Mouse (Mus musculus) cerebellum, postnatal 14 days (tissue): ENCODE results near the gene Smagp.

ENCODE experiments used
- DNase-seq, 2 experiments: peaks; one replicate each; pipeline ENCODE4 v3.0.0; 2021; ENCODE audit warnings: mixed read lengths in 2 of 2

Gene Smagp

DNA sequence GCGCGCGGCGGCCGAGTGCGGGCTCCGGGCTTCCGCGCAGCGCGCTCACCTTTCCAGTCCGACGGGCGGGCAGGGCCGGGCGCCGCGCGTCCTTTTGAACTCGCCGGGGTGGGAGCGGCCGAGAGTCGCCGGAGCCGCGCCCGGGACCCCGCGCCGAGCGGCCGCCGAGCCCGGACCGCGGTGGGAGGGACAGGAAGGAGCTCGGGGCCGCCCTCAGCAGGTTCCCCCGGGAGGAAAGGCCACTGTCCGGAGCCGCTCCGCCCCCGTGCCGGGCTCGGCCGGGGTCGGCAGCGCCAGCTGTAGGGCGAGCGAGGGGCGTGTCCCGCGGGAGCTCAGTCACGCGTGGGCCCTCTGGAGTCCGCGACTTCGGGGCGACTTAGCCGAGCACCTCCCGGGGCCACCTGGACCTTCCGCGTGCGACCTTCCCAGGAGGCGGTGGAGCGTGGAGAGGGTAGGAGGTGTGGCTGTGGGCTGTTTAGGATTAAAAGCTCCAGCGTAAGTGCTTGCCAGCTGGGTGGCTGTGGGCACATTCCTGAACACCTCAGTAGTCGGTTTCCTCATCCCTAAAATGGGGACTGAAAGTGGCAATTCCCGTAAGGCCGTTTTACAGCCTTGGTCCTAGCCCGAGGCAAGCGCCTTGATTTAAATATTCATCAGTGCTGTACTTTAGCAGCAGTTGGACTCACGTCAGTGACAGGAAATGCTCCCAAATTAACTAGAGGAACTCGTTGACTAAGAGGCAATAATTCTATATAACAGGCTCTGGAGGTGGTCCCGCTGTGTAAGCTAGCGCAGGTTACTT is at the start of gene Smagp:
Smagp (minus strand) TSS at position 241 of the 802 bp plus-strand sequence.
- no peak for DNase-seq

DNA sequence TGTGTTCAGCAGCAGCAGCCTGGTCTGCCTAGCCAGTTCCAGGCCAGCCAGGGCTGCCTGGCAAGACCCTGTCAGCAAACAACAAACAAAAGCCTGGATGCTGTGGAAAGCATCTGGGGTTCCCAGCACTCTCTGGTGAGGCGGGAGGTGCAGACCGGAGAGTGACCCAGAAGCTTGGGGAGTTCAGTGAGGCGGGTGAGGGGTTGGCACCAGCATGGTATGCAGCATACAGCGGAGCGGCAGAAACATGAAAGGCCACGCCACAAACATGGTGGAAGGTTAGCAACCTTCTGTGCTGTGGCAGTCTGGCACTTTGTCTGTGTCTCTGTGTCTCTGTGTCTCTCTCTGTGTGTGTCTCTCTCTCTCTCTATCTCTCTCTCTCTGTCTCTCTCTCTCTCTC is 49.7 kb upstream of the Smagp start:
- DNase-seq, result no peak

- no peak for DNase-seq
Measured at GRCm38 (mm10) chr15:100685849-100686248, 49.1 kb upstream of the Smagp start.

- no peak for DNase-seq
Measured at GRCm38 (mm10) chr15:100685255-100685654, 48.5 kb upstream of the Smagp start.

- no peak for DNase-seq
Measured at GRCm38 (mm10) chr15:100684450-100684849, 47.7 kb upstream of the Smagp start.

DNA sequence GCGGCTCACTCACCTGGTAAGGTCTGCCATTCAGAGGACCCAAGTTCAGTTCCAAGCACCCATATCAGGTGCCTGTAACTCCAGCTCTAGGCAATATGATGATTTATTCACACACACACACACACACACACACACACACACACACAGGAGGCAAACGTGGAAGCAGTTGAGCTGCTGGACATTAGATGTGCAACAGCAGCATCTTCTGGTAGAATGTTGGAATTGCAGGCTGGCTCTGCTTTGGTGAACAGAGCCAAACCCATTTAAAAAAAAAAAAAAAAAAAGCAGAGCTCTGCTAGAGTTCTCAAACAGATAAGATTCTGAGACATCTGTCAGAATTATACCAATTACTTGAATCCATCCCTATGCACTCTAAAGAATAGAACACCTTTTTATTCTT is 46.3 kb upstream of the Smagp start:
- DNase-seq, result peak; percentile 85 to 89

DNA sequence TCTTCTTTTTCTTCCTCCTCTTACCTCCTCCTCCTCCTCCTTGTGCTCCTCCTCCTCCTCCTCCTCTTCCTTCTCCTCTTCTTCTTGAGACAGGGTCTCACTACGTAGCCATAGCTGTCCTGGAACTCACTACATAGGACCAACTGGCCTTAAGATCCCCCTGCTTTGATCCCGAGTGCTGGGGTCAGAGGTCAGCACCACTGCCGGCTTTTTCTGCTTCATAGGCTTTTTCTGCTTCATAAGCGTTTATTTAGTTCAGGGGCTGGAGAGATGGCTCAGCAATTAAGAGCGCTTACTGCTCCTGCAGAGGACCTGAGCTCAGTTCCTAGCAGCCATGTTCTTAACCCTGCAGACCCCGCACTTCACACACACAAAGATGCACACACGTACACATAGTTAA is 45.0 kb upstream of the Smagp start:
- no peak for DNase-seq

GRCm38 (mm10) chr15:100680381-100680780 is 43.6 kb upstream of the Smagp start:
- no peak for DNase-seq

GRCm38 (mm10) chr15:100679005-100679404 is 42.3 kb upstream of the Smagp start:
- DNase-seq, result no peak

- no peak for DNase-seq
Measured at GRCm38 (mm10) chr15:100678581-100678980, 41.8 kb upstream of the Smagp start.

GRCm38 (mm10) chr15:100677675-100678074 is 40.9 kb upstream of the Smagp start:
- no peak for DNase-seq

GRCm38 (mm10) chr15:100676521-100676920 is 39.8 kb upstream of the Smagp start:
- DNase-seq, result no peak

DNA sequence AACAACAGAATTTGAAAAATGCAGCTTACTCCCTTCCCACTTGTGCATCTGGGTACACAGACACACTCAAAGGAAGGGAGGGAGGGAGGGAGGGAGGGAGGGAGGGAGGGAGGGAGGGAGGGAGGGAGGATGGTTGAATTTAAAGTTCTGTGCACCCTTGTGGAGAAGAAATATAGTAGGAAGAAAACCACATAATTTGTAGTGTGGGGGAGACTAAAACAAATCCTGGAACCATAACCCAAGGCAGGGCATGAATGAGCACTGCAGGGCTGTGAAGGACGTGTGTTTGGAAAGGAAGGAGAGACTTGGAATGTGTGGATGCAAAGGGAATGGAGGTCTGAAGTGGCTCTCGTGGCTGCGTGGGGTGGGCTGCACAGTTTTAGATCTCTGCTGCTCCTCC is 38.7 kb upstream of the Smagp start:
- DNase-seq, result no peak

GRCm38 (mm10) chr15:100674566-100674965 is 37.8 kb upstream of the Smagp start:
- no peak for DNase-seq

- DNase-seq, result no peak
Measured at GRCm38 (mm10) chr15:100673585-100674391, 37.0 kb upstream of the Smagp start.

- no peak for DNase-seq
Measured at GRCm38 (mm10) chr15:100670833-100671232, 34.1 kb upstream of the Smagp start.

DNA sequence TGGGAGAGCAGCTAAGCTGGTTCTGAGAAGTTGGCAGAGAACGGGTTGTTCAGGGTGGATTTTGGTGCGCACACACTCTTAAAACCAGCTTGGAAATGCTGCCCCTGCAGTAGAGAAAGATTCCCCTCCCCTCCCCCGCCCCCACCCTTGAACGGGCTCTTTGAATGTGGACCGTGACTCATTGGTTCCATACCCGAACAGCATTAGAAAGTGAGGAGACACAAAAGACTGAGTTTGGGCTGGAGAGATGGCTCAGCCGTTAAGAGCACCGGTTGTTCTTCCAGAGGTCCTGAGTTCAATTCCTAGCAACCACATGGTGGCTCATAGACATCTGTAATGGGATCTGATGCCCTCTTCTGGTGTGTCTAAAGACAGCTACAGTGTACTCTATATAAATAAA is 33.3 kb upstream of the Smagp start:
- no peak for DNase-seq

GRCm38 (mm10) chr15:100669337-100669736 is 32.6 kb upstream of the Smagp start, which contains the start of gene Bin2:
Bin2 (minus strand) TSS chr15:100669553.
- DNase-seq, result no peak

- DNase-seq, result no peak
Measured at GRCm38 (mm10) chr15:100667871-100668545, 31.3 kb upstream of the Smagp start.

GRCm38 (mm10) chr15:100667420-100667819 is 30.7 kb upstream of the Smagp start:
- no peak for DNase-seq

GRCm38 (mm10) chr15:100666851-100667250 is 30.1 kb upstream of the Smagp start:
- no peak for DNase-seq

DNA sequence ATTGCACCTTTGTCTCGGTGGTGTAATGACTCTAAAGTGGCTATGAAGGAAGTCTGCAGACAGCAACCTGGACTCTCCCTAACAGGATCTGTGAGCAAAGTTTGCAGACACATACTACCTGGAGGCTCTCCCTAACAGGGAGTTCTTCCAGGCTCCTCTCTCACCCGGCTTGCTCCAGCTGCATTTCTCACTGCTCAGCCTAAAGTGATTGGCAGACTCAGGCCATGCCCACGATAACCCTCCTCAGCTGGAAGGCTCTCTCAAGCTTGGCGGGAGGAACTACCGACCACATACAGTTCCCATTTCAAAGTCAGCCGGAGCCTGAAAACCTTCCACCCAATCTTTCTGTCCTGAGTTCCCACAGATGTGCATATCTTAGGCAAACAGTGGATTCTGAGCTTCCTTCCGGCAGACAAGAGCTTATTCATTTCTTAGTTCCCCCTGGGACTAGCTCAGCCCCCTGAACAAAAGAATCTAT is 29.5 kb upstream of the Smagp start:
- no peak for DNase-seq
